Mouse (Mus musculus) c-Kit-positive CD71-positive TER-119-positive erythroid progenitor cells, embryonic 14.5 days (primary cell): ENCODE results near the gene Tle6.

Source experiments
- DNase-seq: peaks from one replicate; pipeline ENCODE4 v3.0.0-alpha.2; 2013; ENCODE audit warnings: low spot score

Gene Tle6

DNA sequence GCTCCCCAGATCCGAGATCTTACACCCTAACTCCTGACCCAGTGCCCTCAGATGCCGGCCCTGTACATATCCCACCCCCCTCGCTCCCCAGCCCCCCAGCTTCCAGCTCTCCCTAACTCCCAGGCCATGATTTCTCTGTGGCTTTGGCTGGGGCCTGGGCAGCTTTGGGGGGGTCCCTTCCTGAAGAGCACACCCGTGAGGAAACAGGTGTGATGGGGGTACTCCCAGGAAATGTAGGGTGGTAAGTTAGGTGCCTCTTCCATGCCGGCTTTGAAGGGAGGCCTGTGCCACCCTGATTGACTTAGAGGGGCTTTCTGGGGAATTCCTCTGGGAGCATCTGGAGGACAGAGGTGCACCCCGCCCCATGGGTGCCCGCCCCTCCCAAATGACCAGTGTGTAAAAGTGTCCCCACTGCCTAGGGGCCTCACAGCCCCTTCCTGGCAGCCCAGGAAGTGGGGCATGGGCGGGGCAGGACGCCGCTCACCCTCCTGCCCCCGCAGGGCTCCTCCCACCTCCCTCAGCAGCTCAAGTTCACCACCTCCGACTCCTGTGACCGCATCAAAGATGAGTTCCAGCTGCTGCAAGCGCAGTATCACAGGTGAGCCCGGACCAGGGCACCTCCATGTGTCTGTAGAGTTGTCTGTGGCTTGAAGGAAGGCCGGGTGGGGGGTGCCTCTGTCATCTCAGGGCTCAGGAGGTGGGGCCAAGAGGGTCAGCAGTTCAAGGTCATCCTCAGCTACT lies 40.0 kb downstream of the Tle6 start:
- DNase-seq = no peak

DNA sequence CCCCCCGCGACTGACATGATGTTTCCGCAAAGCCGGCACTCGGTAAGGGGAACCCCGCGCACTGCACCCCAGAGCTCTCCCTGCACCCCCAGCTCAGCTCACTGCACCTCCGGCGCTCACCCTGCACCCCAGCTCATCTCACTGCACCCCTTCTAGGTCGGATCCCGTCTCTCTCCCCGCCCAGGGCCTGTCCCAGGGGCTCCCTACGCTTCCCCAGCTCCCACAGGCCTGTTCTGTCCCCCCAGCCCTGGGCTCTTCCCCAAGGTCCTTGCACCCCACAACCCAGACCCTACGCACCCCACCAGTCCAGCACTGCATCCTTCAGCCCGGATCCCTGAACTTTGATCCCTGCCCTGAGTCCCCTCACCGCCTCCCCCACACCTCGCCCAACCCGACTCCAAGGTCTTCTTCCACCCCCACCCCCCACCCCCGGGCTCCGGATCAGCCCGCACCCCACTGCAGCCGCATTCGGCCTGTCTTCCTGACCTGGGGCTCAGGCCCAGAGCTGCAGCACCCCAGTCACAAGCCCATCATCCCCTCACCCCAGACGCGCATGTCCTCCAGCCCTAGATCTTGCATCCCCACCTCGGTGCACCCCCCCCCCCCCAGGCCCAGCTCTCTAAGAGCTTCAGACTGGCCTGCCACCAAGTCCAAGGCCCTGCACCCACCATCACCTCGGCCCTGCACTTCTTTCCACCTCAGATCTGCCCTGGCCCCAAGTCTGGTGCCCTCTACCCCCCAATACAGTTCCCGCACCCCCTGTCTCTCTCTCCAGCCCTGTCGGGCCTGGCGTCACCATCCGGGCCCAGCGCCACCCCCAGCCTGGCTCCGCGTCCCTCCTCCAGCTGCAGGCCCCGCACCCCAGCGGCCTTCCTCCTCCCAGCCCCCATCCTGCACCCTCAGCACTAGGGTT lies 41.0 kb downstream of the Tle6 start:
- no peak for DNase-seq

DNA sequence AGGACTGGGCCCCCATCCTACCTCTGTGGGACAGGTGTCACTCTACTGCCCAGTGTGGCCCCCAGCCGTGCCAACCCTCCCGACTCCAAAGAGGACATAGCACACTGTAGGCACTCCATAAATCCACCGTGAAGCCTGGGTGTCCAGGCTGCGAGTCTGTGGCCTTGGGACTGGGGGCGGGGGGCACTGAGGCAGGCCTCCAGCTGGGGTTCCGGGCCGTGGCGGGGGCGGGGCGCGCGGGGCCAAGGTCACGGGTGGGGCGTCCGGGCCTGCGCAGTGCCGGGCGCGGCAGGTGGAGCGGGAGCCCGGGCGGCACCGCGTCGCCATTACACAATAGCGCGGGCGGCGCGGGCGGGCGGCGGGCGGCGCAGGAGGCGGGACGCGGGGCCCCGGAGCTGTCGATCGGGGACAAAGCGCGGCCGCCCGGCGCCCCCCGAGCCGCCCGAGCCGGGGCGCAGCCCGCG lies 41.7 kb downstream of the Tle6 start, which contains the start of gene Aes:
TSS of gene Aes (plus strand) at position 326 of the 464 bp plus-strand sequence.
- DNase-seq = no peak

DNA sequence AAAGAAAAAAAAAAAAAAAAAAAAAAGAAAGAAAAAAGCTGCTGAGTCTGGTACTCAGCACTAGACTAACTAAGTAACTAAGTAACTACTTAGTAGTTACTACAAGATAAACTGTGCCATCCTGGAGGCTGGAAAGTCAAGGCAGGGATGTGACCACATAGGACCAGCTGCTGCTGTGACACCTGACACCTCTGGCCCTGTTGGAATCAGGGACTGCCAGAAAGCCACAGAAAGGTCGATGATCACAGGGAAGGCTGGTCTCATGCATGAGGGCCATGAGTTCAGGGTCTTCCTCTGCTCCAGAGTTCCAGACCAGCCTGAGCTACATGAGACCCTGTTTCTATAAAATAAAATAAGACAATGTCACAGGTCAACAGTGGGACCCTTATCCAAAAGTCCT lies 43.4 kb downstream of the Tle6 start:
- no peak for DNase-seq

DNA sequence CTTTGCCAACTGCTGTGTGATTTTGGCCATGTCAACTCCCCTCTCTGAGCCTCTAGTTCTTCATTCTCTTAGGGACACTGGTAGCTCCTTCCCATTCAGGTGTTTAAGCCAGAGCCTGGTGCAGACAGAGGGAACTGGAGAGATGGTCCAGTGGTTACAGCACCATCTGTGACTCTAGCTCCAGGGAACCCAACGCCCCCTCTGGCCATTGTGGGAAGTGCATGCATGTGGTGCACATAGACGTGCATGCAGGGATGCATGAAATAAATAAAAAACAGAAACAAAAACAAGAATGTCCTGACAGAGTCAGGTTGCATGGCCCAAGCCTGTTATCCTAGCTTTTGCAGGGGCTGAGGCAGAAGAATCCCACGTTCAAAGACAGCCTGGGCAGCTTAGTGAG lies 44.6 kb downstream of the Tle6 start:
- no peak for DNase-seq

DNA sequence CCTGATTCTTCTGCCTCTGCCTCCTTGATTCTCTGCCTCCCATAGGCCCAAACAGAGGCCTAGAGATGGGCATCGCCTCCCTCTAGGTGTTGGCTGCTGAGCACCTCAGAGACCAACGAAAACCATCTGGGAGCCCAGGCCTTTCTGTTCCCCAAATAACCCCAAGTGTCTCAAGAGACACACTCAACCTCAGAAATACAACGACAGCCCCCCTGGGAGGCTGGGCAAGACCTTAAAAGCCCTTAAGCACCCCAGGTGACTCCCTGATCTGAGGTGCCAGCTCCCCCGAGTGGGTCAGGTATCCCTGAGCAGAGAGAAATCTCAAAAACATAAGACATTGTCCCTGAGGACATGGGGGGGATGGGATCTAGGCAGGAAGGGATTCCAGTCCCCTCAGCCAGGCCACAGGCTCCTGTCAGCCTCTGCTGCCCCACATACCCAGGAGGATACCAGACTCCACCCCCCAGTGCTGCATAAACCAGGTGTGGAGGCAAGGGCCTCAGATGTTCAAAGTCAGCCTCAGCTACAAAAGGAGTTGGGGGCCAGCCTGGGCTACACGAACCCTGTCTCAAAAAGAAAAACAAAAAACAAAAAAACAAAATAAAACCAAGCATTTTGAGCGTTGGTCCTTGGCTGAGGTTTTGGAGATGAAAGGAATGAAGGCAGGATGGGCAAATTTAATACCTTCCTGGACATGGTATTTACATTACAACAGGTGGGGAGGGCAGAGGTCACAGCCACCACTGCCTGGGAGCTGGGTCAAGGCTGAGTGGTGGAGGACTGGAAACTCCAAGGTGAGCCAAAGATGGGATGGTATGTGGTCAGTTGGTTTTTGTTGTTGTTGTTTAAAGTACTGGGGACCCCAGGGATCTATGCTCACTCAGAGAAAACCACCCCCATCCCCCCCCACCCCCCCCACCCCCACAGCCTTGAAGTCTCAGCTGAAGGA lies 46.8 kb downstream of the Tle6 start:
- DNase-seq = no peak

DNA sequence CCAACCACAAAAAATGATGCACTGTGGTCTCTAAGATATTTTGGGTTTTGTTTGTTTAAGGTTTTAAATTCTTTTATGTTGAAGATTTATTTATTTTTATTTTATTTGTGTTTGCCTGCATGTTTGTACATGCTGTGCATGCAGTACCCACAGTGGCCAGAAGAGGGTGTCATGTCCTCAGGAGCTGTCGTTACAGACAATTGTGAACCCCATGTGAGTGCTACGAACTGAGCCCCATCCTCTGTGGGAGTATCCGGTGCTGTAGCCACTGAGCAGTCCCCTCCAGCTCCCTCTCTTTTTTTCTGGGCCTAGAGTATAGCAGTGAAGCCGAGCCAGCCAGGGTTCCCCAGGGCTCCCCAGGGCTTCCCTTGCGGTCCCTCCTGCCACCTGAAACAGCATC lies 47.6 kb downstream of the Tle6 start:
- no peak for DNase-seq

DNA sequence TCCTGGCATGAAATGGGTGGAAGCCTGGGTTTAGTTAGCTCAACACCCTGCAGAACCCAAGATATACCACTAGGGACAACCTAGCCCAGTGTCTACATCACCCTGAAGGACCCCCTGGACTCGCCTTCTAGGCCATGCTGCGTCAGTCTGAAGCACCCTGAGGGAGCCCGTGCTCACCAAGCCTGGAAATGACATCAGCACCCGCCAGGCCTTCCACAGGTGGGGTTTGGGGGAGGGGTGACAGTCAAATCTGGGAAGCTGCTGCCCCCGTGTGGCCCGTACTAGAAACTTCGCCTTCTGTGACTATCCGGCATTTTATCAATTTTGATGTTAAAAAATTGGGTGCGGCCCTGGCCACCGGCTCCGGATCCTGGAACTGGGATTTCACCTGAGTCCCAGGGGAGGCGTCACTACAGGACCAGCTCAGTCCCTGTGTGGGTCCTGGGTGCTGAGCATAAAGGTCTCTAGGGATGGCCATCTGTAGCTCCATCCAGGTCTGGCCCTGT lies 49.2 kb downstream of the Tle6 start:
- peak; percentile 76 for DNase-seq

DNA sequence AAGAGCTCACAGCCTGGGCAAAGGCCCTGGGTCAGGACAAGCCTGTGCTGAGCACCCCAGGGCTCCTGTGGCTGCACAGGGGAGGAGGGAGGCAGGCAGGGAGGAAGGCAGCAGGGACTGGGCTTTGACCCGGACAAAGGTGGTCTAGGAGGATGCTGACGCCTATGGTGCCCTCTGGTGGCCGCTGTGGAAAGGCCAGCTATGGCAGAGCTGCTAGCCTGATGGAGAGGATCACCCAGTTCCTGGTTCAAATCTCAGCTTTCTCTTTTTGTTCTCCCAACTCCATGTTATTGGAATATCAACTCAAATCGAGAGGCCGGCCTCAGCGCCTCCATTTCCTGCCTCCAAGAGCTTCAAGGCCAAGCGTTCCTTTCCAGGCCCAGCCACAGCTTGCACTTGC lies 50.6 kb downstream of the Tle6 start:
- DNase-seq = peak; percentile 67

DNA sequence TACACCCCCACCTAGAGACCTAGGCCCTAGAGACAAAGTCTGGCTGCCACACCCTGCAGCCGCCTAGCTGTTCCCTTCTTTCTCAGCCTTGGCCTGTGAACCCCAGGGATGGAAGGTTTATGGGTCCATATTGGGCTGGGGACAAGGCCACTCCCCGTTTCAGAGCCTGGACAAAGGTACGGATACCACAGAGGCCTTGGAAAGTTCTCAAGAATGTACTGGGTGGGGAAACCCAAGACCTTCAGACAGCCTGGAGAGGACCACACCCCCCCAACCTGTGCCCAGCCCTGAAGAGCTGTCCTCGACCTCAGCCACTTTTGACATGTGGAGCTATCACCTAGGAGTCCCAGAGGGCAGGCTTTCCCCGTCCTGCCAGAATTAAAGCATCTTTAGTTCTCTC lies 51.9 kb downstream of the Tle6 start:
- no peak for DNase-seq

DNA sequence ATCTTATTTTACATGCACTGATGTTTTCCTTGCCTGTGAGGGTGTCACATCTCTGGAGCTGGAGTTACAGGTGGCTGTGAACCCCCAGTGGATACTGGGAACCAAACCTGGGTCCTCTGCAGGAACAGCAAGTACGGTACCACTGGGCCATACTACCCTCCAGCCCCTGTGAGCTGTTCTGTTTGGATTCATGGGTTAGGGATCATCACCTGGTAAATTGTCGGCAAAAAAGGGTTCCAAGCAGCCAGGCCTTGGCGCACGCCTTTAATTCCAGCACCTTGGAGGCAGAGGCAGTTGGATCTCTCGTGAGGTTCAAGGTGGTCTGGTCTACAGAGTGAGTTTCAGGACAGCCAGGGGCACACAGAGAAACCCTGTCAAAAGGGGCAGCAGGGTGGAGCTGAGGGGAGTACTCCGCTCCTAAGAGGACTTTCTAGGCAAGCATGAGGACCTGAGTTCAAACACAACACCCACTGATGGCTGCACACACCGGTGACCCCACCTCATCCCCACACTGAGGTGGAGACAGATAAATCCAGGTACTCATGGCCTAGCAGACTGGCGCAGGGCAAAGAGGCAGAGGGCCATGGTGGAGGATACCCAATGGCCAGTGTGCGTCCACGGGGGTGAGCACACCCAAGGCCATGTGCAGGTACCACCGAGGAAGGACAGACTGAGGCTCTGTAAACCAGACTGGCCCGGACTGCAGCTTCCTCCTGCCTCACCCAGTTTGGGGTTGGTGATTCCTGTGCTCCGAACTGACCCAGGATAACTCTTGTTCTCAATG lies 53.9 kb downstream of the Tle6 start:
- DNase-seq = no peak

DNA sequence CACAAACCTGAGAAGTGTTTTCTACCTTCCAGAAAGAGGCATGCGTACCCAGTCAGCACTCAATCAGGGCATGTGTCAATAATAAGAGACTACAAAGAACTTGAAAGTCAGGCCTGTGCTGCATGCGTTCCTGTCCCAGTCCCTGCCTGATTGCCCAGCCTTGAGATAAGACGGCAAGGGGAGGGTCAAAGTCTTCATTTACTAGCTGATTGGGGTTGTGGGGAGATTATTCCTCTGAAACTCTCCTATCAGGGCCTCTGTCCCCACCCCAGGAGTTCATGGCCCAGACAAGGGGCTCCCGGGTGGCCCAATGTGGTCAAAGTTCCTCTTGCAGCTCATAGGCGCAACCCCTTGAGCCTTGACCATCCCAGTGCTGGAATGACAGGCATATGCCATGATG lies 54.5 kb downstream of the Tle6 start:
- DNase-seq = peak; percentile 54

DNA sequence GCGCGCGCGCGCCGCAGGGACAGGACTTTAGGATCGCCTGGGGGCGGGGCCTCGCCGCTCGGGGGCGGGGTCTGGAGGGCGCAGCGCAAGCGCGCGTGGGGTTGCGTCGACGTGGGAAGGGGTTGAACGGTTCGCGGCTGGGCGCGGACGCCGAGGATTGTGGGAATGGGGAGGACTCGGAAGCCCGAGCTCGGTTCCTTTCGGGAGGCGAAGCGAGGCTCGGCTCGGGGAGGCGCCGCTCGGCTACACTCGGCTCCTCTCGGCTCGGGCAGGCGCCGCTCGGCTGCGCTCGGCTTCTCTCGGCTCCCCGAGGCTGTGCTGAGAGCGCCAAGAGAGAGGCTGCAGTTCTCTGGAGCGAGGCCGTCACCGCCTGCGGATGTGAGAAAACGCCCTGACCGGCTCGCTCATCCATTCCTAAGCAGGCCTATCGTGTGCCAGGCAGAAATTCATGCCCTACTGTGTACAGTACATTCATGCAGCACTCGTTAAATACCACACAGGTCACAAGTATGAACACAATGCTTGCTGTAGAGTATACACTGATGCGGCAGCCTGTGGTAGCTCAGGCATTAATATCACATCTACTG lies 55.6 kb downstream of the Tle6 start, which contains the start of gene Gna11:
TSS of gene Gna11 (minus strand) at position 30 of the 587 bp plus-strand sequence.
- peak; percentile 95 for DNase-seq

DNA sequence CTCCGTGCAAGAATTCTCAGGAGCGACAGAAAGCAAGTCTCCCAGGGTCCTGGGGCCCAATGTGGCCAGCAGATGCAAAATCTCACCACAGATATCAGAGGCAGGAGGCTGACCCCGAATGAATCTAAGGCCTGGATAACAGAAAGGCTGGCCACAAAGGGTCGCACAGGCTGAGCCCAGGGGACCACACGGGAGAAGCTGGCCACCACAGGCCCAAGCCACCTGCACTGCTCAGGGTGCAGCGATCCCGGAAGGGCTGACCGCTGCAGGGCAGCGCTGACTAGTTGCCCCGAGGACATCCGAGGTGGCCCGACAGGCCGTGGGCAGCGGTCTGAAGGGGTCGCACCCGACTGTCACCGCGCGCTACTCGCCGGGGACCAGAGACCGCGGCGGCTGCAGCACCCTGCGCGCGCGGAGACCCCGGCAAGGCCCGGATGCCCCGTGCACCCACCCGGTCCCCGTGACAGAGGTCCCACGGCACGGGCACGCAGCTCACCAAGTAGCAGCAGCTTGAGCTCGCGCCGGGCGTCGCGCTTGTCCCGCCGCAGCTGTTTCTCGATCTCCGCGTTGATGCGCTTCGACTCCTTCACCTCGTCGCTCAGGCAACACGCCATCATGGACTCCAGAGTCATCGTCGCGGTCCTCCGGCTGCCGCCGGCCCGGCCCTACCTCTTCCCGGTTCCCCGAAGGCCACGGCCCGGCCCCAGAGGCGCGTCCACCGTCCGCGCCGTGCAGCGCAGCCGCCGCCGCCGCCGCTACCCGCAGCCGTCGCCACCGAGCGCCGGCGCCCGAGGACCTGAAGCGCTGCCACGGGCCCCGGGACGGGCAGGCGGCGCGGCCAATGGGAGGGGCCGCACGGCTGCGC lies 56.3 kb downstream of the Tle6 start:
- peak; percentile 34 for DNase-seq

DNA sequence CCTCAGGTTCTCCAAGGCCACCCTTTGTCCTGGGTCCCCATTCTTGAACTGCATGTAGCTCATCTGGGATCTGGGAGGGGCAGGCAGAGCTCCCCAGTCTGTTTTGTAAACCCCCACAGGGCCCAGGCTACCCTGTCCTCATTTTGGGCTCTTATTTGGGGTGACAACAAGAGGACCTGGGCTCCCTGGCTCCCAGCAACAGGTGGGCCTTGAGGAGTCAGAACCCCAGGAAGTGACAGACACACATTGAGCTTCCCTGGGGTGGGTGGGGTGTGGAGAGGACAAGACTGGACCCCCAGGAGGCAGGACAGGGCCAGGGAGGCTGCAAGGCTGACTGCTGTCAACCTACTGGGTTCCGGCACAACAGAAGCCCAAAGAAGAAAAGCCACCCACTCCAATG lies 57.2 kb downstream of the Tle6 start:
- no peak for DNase-seq

DNA sequence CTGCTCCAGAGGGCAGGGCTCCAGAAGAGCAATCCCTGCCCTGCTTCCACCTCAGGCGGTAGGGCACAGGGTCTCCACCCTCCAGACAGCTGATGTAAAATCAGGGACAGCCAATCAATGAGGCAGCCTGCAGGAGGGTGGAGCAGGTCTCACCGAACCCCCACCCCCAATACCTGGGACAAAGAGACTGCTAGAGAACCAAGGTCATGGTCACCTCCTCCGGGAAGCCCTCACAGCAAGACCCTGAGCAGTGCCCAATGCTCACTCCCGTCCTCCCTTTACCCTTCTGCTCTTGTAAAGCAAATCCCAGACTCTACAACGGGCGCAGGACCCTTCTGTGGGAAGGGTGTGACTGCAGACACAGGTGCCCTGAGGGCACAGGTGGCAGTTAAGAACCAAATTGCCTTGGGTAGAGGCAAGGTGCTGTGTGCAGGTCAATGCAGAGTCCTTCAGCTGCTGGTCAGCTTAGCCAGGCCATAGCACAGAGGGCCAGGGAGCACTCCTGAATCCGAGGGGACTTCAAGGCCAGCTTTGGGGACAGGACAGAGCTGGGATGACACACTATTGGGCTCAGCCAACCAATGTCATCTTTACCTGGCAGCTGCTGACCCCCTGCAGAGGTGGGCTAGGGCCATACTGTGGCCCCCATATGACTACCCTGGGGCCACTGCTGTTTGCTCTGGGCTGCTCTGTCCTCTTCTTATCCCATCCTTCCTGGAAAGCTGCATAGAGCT lies 58.0 kb downstream of the Tle6 start:
- no peak for DNase-seq

DNA sequence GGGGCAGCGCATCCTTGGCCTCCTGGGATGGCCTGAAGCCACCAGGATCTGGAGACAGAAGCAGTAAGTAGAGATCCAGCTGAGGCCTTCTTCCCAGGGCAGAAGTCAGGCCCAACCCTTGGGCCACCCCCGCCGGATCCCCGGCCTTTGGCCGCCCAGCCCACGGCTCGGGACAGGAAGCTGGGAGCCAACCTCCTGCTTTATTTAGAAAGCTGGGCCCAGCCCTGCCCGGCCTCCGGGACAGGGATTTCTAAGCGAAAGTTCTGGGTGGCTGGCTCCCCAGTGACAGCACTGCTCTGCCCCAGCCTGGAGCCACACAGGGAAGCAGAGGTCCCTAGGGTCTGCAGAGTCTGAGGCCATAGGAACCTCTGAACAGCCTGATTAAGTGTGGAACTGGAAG lies 59.1 kb downstream of the Tle6 start:
- no peak for DNase-seq

DNA sequence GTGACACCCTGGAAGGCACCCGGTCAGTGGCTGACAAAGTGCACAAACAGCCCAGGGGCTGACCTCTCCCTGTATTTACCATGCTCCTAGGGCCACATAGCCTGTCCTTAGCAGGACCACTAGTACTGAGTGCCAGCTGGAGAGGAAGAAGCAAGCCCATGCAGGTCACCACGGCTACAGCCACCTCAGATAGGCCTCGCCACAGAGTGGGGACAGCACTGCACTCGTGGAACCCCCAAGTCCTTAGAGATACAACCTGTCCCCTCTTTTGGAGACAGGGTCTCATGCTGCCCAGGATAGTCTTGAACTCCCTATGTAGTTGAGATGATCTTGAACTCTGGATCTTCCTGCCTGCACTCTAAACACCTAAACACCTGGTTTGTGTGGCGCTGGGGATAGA lies 59.5 kb downstream of the Tle6 start:
- no peak for DNase-seq
